Mouse (Mus musculus) liver, embryonic 11.5 days (tissue): ENCODE measurements around the gene Fbxo31. TPM values are rescaled to one million over a fixed set of nuclear protein-coding genes. Genes with fewer than 3 reads are reported as not detected.

ENCODE experiments used
- ATAC-seq: fragments of 200-750 bp; cut with Nextera tagmentation; replicated peaks from 2 replicates; pipeline ENCODE4 v1.8.0; 2017; ENCODE audit warnings: moderate number of reproducible peaks, mild to moderate bottlenecking, moderate TSS enrichment, moderate library complexity; ENCODE audit not compliant: low FRiP score
- DNase-seq: peaks from one replicate; pipeline ENCODE4 v3.0.0-alpha.2; 2017; ENCODE audit warnings: low spot score
- H3K27ac ChIP-seq: fragments of 300-500 bp; sonication (generic); 2 replicates; pipeline ENCODE4 v1.5.1; 2014; ENCODE audit warnings: mild to moderate bottlenecking, low read depth, low read length, control low read depth
- H3K27me3 ChIP-seq: fragments of 300-500 bp; sonication (generic); replicated peaks from 2 replicates; pipeline ENCODE4 v1.6.1; 2014; ENCODE audit warnings: low read length, mixed read lengths; ENCODE audit not compliant: control insufficient read depth, insufficient read depth
- H3K36me3 ChIP-seq: fragments of 300-500 bp; sonication (generic); 2 replicates; pipeline ENCODE4 v1.6.1; 2014; ENCODE audit warnings: mild to moderate bottlenecking, low read length, moderate library complexity, mixed read lengths; ENCODE audit not compliant: control insufficient read depth, insufficient read depth
- H3K4me1 ChIP-seq: fragments of 300-500 bp; sonication (generic); replicated peaks from 2 replicates; pipeline ENCODE4 v1.6.1; 2014; ENCODE audit warnings: low read length, mixed read lengths; ENCODE audit not compliant: control insufficient read depth, insufficient read depth
- H3K4me2 ChIP-seq: fragments of 300-500 bp; sonication (generic); 2 replicates; pipeline ENCODE4 v1.6.1; 2014; ENCODE audit warnings: mild to moderate bottlenecking, control low read depth, moderate library complexity
- H3K4me3 ChIP-seq: fragments of 300-500 bp; sonication (generic); 2 replicates; pipeline ENCODE4 v1.5.1; 2014; ENCODE audit warnings: low read depth, low read length, control low read depth
- H3K9ac ChIP-seq: fragments of 300-500 bp; sonication (generic); 2 replicates; pipeline ENCODE4 v1.6.1; 2014; ENCODE audit warnings: low read depth, low read length, control low read depth
- H3K9me3 ChIP-seq: fragments of 300-500 bp; sonication (generic); 2 replicates; pipeline ENCODE4 v1.6.1; 2016; ENCODE audit warnings: low read length, inconsistent platforms, mixed read lengths; ENCODE audit not compliant: control insufficient read depth
- WGBS: fragments of 180-500 bp; shearing (Covaris S2); extraction: QIAGEN DNeasy Blood & Tissue Kit; methylation state at CpG from one replicate; pipeline ENCODE4 v1.1.7; 2014; 5-methylcytosine and 5-hydroxymethylcytosine counted together
- polyA plus RNA-seq: library from polyadenylated mRNA; unstranded; fragments of >200 nt; fragmentation: Nextera tagmentation; extraction: Ambion mirVana; gene quantifications from 2 replicates; pipeline ENCODE4 v1.2.1, GENCODE M21; 2014

Fbxo31 gene
- polyA plus RNA-seq, 1 experiment from 2014 or later: 23.8 TPM

DNA sequence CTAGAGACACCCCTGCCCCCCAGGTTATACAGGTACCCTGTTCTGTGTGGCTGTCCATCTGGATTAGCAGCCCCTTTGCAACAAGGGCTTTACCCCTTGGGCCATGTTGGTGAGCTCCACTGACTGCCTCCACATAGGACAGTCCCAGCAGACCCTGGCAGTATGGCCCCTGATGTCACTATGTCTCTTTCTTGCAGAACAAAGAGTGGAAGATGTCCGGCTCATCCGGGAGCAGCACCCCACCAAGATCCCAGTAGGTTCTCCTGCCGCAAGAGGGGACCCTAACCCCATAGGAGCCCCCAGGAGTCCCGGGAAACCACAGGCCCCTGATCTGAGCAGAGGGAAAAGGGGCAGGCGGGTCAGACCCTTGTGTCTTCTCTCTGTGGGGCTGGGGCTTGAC lies 14.7 kb upstream of the Fbxo31 start:
- Histone ChIP-seq H3K4me3 (no peak overlapping the region), H3K27me3 (no peaks in the 10 kb centered on the region), H3K36me3 (peaks cover 27% of the 10 kb centered on the region; the same call in 1 of the 2 replicates), H3K27ac (no peak overlapping the region), H3K4me1 (peaks cover 22% of the 10 kb centered on the region), H3K4me2 (no peak overlapping the region), H3K9me3 (no peaks in the 10 kb centered on the region), H3K9ac (no peak overlapping the region)
- ATAC-seq (no peak), DNase-seq (no peak)
- WGBS: 91% methylated on average over 5 of the region's 5 CpGs

DNA sequence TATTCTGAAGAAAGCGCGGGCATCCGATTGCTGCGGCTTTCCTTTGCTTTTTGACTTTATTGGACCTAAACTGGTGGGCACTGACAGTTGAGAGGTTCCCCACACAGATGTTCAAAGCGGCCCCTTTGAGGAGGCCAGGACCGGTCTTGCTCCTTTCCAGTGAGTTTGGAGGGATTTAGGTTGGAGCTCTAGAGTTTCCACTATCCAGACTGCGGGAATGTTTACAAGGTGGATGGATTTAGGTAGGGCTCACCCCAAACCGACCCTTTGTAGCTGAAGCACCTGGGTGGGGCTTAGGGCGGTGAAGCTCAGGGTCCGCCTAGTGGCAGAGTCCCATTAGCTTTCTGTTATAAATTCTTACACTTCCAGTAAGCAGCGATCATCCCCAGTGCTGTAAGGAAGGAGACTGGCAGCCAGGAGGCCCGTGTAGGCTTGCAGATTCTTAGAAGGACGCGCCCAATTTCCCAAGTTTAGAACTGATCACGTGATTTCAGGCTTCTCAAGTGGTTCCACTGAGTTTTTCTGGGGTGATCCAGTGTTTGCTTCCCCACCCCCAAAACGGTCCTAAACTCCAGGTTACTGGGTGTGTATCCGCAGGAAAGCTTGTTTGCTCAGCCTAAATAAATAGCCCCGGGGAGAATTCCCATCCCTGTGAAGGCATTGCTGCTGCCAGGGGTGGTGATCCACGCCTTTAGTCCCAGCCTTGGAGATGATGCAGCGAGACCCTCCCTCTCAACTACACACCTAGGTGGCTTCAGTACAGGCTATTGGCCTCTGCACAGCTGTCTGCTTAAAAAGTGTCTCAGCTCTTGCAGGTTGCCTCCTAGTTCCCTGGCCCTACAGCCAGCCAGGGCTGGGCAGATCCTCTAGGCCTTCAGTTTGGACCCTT lies 12.8 kb upstream of the Fbxo31 start:
- peak overlapping the region; percentile 93 for H3K4me3 ChIP-seq
- WGBS: 16% methylated on average over 20 of the region's 20 CpGs
- peaks cover 23% of the 10 kb centered on the region; the same call in 1 of the 2 replicates for H3K36me3 ChIP-seq
- peaks cover 26% of the 10 kb centered on the region for H3K4me1 ChIP-seq
- H3K27me3 ChIP-seq: no peaks in the 10 kb centered on the region
- no peaks in the 10 kb centered on the region for H3K9me3 ChIP-seq
- H3K9ac ChIP-seq: peak overlapping the region; percentile 85
- DNase-seq: peak; percentile 55
- H3K27ac ChIP-seq: peak overlapping the region; percentile 88; the same call in 1 of the 2 replicates
- peak overlapping the region; percentile 95 for H3K4me2 ChIP-seq
- ATAC-seq: peak; percentile 27; the same call in 1 of the 2 replicates

DNA sequence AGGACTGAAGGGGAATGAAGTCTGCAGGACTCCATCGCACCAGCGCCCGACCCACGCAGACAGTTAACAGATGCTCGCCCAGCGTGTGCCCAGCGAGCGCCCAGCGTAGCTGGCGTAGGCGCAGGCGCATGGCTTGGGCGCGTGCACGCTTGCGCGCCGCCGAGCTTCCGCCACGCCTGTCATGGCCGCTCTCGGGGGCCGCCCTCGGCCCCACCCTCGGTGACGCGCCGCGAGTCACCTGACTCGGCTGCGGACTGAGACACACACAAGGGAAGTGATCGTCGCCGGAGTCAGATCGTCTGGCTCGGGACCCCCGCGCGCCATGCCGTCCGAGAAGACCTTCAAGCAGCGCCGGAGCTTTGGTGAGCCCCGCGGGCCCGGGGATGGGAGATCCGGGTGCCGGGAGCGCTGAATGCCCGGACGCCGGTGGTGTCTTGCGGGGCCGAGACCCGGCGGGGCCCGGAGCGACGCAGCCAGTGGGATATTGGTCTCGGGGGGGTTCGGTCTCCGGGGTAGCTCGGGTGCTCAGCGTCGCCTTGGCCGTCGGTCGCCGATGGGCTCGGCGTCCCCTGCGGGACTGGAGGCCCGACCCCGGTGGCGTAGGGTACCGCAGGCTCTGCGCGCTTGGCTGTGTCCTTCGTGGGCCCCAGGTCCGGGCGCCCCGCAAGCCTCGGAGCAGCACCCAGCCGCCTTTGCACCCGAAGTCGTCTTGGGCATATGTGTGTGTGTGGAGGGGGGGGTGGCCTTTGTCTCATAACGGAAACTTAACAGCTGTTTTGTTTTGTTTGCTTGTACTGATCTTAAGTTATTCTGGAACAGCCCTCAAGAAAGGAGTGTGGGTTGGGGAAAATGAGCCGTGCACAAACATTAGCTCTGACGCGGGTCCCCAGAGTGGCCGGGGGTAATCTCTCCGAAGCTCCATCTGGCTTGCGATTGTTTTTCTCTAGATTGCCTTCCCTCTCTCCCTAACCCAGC lies 11.9 kb upstream of the Fbxo31 start, which contains the start of gene Map1lc3b:
Gene Map1lc3b, plus strand, starts transcription at position 159 of the 975 bp plus-strand sequence.
- H3K27me3 ChIP-seq: no peaks in the 10 kb centered on the region
- peak within 1 kb of the TSS; percentile 93 for H3K4me3 ChIP-seq
- WGBS: under 1% methylated on average over 94 of the region's 94 CpGs
- H3K36me3 ChIP-seq: peaks cover 17% of the 10 kb centered on the region; the same call in 1 of the 2 replicates
- peak within 1 kb of the TSS; percentile 95 for H3K4me2 ChIP-seq
- peak within 1 kb of the TSS; percentile 85 for H3K9ac ChIP-seq
- ATAC-seq (peak; percentile 76), DNase-seq (peak; percentile 94)
- H3K9me3 ChIP-seq: no peaks in the 10 kb centered on the region
- peaks cover 26% of the 10 kb centered on the region for H3K4me1 ChIP-seq
- peak within 1 kb of the TSS; percentile 88 for H3K27ac ChIP-seq

DNA sequence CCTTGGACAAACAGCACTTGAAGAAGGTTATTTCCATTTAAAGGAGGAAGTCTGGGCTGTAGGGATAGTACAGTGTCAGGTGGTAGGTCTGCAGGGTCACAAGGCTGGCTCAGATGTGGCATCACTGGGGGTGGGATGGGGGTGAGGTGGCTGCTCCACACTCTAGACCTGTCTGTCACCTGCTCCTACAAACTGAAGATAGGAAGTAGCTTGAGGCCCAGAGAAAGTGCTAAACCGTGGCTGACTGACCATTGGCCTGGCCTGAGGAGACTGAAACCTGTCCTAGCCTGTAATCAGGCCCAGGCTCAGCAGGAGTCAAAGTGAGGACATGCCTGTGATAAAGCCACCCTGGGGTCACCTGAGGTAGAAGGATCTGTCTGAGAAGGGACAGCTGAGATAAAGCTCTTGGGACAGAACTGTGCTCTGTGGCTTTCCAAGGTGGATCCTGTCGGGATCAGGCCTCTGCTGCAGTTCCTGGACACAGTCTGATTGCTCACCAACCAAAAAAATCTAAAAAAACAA lies 10.7 kb upstream of the Fbxo31 start:
- Histone ChIP-seq H3K36me3 (peaks cover 7% of the 10 kb centered on the region; the same call in 1 of the 2 replicates), H3K4me1 (peaks cover 28% of the 10 kb centered on the region), H3K9ac (peak overlapping the region; percentile 40), H3K4me3 (no peak overlapping the region), H3K27me3 (no peaks in the 10 kb centered on the region), H3K9me3 (no peaks in the 10 kb centered on the region), H3K4me2 (peak overlapping the region; percentile 95), H3K27ac (peak overlapping the region; percentile 88)
- 27% methylated on average over 2 of the region's 2 CpGs for WGBS
- no peak; the same call in 1 of the 2 replicates for ATAC-seq
- no peak for DNase-seq

DNA sequence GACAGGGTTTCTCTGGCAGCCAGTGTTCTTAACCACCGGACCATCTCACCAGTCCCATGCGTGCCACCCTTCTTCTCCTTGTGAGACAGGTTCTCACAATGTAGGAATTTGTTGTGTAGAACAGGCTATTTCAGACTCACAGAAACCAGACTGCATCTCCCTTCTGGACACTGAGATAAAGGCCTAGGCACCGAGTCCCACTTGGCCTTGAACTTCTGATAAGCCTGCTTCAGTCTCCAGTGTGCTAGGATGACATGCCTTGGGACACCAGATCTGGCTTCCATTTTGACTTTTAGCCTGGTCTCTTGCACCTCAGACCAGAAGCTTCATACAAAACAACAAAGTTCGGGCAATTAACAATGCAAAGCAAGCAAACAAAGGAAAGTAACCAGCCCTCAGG lies 10.1 kb upstream of the Fbxo31 start:
- no peak overlapping the region for H3K4me3 ChIP-seq
- WGBS: 54% methylated on average over 4 of the region's 4 CpGs
- H3K4me1 ChIP-seq: peaks cover 28% of the 10 kb centered on the region
- peak overlapping the region; percentile 88 for H3K27ac ChIP-seq
- DNase-seq: no peak
- no peak overlapping the region for H3K9ac ChIP-seq
- H3K9me3 ChIP-seq: no peaks in the 10 kb centered on the region
- no peaks in the 10 kb centered on the region for H3K27me3 ChIP-seq
- peak; percentile 56 for ATAC-seq
- H3K36me3 ChIP-seq: peaks cover 2% of the 10 kb centered on the region; the same call in 1 of the 2 replicates
- H3K4me2 ChIP-seq: peak overlapping the region; percentile 95

DNA sequence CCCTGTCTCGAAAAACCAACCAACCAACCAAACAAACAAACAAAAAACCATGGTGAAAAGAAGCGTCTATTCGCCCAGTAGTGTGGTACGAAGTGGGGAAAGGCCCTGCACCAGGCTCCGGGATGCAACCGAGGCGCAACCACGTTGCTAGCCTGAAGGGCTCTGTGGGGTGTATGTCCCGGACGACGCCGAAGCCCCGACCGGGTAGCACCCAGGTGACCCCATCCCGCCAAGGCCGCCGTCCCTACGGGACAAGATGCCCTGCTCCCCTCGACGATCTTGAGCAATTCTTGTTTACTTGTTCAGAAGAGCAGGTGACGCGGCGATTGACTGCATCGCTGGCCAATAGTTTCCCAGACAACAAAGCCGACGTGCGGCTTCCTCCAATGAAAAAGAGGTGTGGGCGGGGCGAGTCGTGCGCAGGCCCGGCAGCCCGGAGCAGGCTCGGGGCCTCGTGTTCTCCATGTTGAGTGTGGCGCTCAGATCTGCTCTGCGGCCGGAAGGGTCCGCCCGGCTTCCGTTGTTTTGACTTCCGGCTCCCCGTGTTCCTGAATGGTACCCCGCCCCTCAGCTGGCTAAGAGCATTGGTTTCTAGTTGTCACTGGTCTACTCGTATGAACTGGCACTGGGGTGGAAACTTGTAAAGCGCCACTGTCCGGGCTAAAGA lies 6.7 kb upstream of the Fbxo31 start:
- Histone ChIP-seq H3K4me3 (peak overlapping the region; percentile 65), H3K4me1 (peaks cover 17% of the 10 kb centered on the region), H3K9ac (peak overlapping the region; percentile 74), H3K27ac (peak overlapping the region; percentile 49; the same call in 1 of the 2 replicates), H3K27me3 (no peaks in the 10 kb centered on the region), H3K36me3 (no peaks in the 10 kb centered on the region), H3K4me2 (peak overlapping the region; percentile 79), H3K9me3 (no peaks in the 10 kb centered on the region)
- peak; percentile 91 for ATAC-seq
- peak; percentile 96 for DNase-seq
- 2% methylated on average over 47 of the region's 47 CpGs for WGBS

DNA sequence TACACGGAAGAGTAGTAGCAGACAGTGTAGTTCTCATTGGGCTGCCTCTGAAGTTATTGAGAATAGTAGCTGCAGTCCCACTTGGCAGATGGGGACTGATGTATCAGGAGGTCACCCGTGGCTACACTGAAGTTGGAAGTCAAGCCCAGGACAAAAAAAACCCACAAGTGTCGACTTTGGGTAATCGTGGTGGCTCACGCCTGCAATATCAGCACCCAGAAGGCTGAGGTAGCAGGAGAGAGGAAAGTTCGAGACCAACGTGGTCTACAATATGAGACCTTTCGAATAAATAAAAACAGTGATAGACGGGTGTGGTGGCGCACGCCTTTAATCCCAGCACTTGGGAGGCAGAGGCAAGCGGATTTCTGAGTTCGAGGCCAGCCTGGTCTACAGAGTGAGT lies 6.1 kb upstream of the Fbxo31 start:
- Histone ChIP-seq H3K4me2 (peak overlapping the region; percentile 79), H3K27me3 (no peaks in the 10 kb centered on the region), H3K4me3 (peak overlapping the region; percentile 65), H3K36me3 (no peaks in the 10 kb centered on the region), H3K9me3 (no peaks in the 10 kb centered on the region), H3K27ac (peak overlapping the region; percentile 49; the same call in 1 of the 2 replicates), H3K4me1 (peaks cover 14% of the 10 kb centered on the region), H3K9ac (peak overlapping the region; percentile 74)
- no peak for ATAC-seq
- no peak for DNase-seq
- 37% methylated on average over 13 of the region's 13 CpGs for WGBS
